Mouse (Mus musculus): Measurements from ENCODE around the gene Kdm6b.

Kdm6b gene

GRCm38 (mm10) chr11:69413221-69414181 is at the start of gene Kdm6b:
Kdm6b (minus strand) TSS chr11:69413675.
- DNase-seq (ENCODE audit: low read depth, low spot score) = peak; percentile 93

- no peak for DNase-seq (ENCODE audit: low read depth, low spot score)
These were observed 48.1 kb upstream of the Kdm6b start for GRCm38 (mm10) chr11:69461568-69461967.

GRCm38 (mm10) chr11:69459883-69460282 is 46.4 kb upstream of the Kdm6b start:
- DNase-seq (ENCODE audit: low read depth, low spot score) = no peak

- peak; percentile 19 for DNase-seq (ENCODE audit: low read depth, low spot score)
These were observed 43.6 kb upstream of the Kdm6b start for GRCm38 (mm10) chr11:69457006-69457579.

- peak; percentile 35 for DNase-seq (ENCODE audit: low read depth, low spot score)
These were observed 38.8 kb upstream of the Kdm6b start for GRCm38 (mm10) chr11:69452114-69452867.

- no peak for DNase-seq (ENCODE audit: low read depth, low spot score)
These were observed 33.8 kb upstream of the Kdm6b start for GRCm38 (mm10) chr11:69447299-69447698.

- peak; percentile 16 for DNase-seq (ENCODE audit: low read depth, low spot score)
These were observed 29.9 kb upstream of the Kdm6b start for GRCm38 (mm10) chr11:69443328-69443727.

- DNase-seq (ENCODE audit: low read depth, low spot score) = no peak
These were observed 23.8 kb upstream of the Kdm6b start for GRCm38 (mm10) chr11:69437291-69437690.

- no peak for DNase-seq (ENCODE audit: low read depth, low spot score)
These were observed 19.7 kb upstream of the Kdm6b start for GRCm38 (mm10) chr11:69433189-69433588.

- no peak for DNase-seq (ENCODE audit: low read depth, low spot score)
These were observed 19.1 kb upstream of the Kdm6b start for GRCm38 (mm10) chr11:69432640-69432982.

GRCm38 (mm10) chr11:69431829-69432639 is 18.6 kb upstream of the Kdm6b start:
- peak; percentile 95 for DNase-seq (ENCODE audit: low read depth, low spot score)

- no peak for DNase-seq (ENCODE audit: low read depth, low spot score)
These were observed 17.2 kb upstream of the Kdm6b start for GRCm38 (mm10) chr11:69430631-69431030.

- peak; percentile 27 for DNase-seq (ENCODE audit: low read depth, low spot score)
These were observed 15.8 kb upstream of the Kdm6b start for GRCm38 (mm10) chr11:69429313-69429712.

- peak; percentile 28 for DNase-seq (ENCODE audit: low read depth, low spot score)
These were observed 15.3 kb upstream of the Kdm6b start for GRCm38 (mm10) chr11:69428751-69429150.

GRCm38 (mm10) chr11:69426246-69426645 is 12.8 kb upstream of the Kdm6b start:
- DNase-seq (ENCODE audit: low read depth, low spot score) = no peak

GRCm38 (mm10) chr11:69423885-69424284 is 10.4 kb upstream of the Kdm6b start:
- no peak for DNase-seq (ENCODE audit: low read depth, low spot score)

GRCm38 (mm10) chr11:69422842-69423241 is 9.4 kb upstream of the Kdm6b start:
- DNase-seq (ENCODE audit: low read depth, low spot score) = no peak

GRCm38 (mm10) chr11:69421131-69421977 is 7.9 kb upstream of the Kdm6b start:
- no peak for DNase-seq (ENCODE audit: low read depth, low spot score)

GRCm38 (mm10) chr11:69420554-69421000 is 7.1 kb upstream of the Kdm6b start:
- no peak for DNase-seq (ENCODE audit: low read depth, low spot score)

GRCm38 (mm10) chr11:69419813-69420553 is 6.5 kb upstream of the Kdm6b start:
- no peak for DNase-seq (ENCODE audit: low read depth, low spot score)
